Mouse (Mus musculus) CH12.LX (cell line): ENCODE results near the gene Rapgef4. TPM values are rescaled to one million over a fixed set of nuclear protein-coding genes. Genes with fewer than 3 reads are reported as not detected.

Source experiments
- DNase-seq: peaks from one replicate; pipeline ENCODE4 v3.0.0-alpha.2; 2013; ENCODE audit errors: extremely low read depth
- H3K27ac ChIP-seq: 2 replicates; pipeline ENCODE4 v1.5.1; 2012; ENCODE audit warnings: low read depth, mild to moderate bottlenecking, control low read depth, moderate library complexity; ENCODE audit not compliant: insufficient read depth
- H3K27me3 ChIP-seq: replicated peaks from 2 replicates; pipeline ENCODE3; 2012; ENCODE audit warnings: inconsistent platforms
- H3K36me3 ChIP-seq, 2 experiments: replicated peaks in 1 of 2; 2 replicates each; pipeline versions ENCODE3 to v1.6.1; 2012; ENCODE audit warnings: inconsistent platforms in 1 of 2, low read length in 1 of 2, mild to moderate bottlenecking in 1 of 2, mixed read lengths in 1 of 2, moderate library complexity in 1 of 2; ENCODE audit not compliant: control insufficient read depth in 1 of 2, insufficient read depth in 1 of 2
- H3K4me1 ChIP-seq, 2 experiments: 2 replicates each; pipeline ENCODE4 v1.6.1; 2012; ENCODE audit warnings: inconsistent platforms in 1 of 2, moderate library complexity in 1 of 2; ENCODE audit not compliant: insufficient read depth in 2 of 2, control insufficient read depth in 1 of 2
- H3K4me2 ChIP-seq: 2 replicates; pipeline ENCODE4 v1.6.1; 2012; ENCODE audit warnings: low read depth, mild to moderate bottlenecking, control low read depth; ENCODE audit not compliant: poor library complexity, insufficient read depth, severe bottlenecking
- H3K4me3 ChIP-seq, 3 experiments: fragments of 150-350 bp in 1 of 3; sonication (generic) in 1 of 3; replicated peaks in 1 of 3; 2 replicates each; pipeline versions ENCODE3 to v1.5.1; 2011 to 2012; ENCODE audit warnings: low read depth in 2 of 3, low read length in 2 of 3, mild to moderate bottlenecking in 2 of 3, moderate library complexity in 2 of 3, control low read depth in 1 of 3, improper control_type of control experiment in 1 of 3, inconsistent platforms in 1 of 3, mixed read lengths in 1 of 3; ENCODE audit not compliant: poor library complexity in 1 of 3
- H3K79me2 ChIP-seq: replicated peaks from 2 replicates; pipeline ENCODE4 v1.6.1; 2012; ENCODE audit warnings: mild to moderate bottlenecking, moderate library complexity; ENCODE audit not compliant: control insufficient read depth, poor library complexity, insufficient read depth, severe bottlenecking; ENCODE audit errors: extremely low read depth
- H3K9ac ChIP-seq: 2 replicates; pipeline ENCODE4 v1.6.1; 2012; ENCODE audit warnings: low read depth, mild to moderate bottlenecking, control low read depth, moderate library complexity; ENCODE audit not compliant: insufficient read depth
- H3K9me3 ChIP-seq: replicated peaks from 2 replicates; pipeline ENCODE3; 2012; ENCODE audit warnings: low read length, inconsistent platforms, mixed read lengths
- BHLHE40 ChIP-seq: IDR thresholded peaks from 2 replicates; pipeline ENCODE4 v1.6.1; 2011; ENCODE audit warnings: mild to moderate bottlenecking, low read depth, low read length, improper control_type of control experiment
- CHD1 ChIP-seq: IDR thresholded peaks from 2 replicates; pipeline ENCODE4 v1.6.1; 2012; ENCODE audit warnings: low read depth, low read length, improper control_type of control experiment, inconsistent platforms
- CHD2 ChIP-seq: IDR thresholded peaks from 2 replicates; pipeline ENCODE4 v1.6.1; 2011; ENCODE audit warnings: low read length, improper control_type of control experiment
- CTCF ChIP-seq, 2 experiments: IDR thresholded peaks in 1 of 2; conservative IDR thresholded peaks in 1 of 2; 2 replicates each; pipeline ENCODE4 v1.5.1; 2011 to 2012; ENCODE audit warnings: low read depth in 2 of 2, low read length in 2 of 2, improper control_type of control experiment in 1 of 2, inconsistent platforms in 1 of 2, mild to moderate bottlenecking in 1 of 2, moderate library complexity in 1 of 2
- EP300 ChIP-seq: IDR thresholded peaks from 2 replicates; pipeline ENCODE4 v1.6.1; 2011; ENCODE audit warnings: low read length, improper control_type of control experiment
- GABPA ChIP-seq: IDR thresholded peaks from 2 replicates; pipeline ENCODE4 v1.6.1; 2012; ENCODE audit warnings: low read depth, low read length, improper control_type of control experiment, inconsistent platforms; ENCODE audit not compliant: insufficient replicate concordance
- JUND ChIP-seq: conservative IDR thresholded peaks from 2 replicates; pipeline ENCODE4 v1.6.1; 2011; ENCODE audit warnings: low read depth, low read length, improper control_type of control experiment
- MAFK ChIP-seq: IDR thresholded peaks from 2 replicates; pipeline ENCODE4 v1.6.1; 2011; ENCODE audit warnings: low read length, improper control_type of control experiment; ENCODE audit not compliant: insufficient replicate concordance
- MAX ChIP-seq: IDR thresholded peaks from 2 replicates; pipeline ENCODE4 v1.6.1; 2011; ENCODE audit warnings: low read length, improper control_type of control experiment
- MXI1 ChIP-seq: IDR thresholded peaks from 2 replicates; pipeline ENCODE4 v1.6.1; 2011; ENCODE audit warnings: mild to moderate bottlenecking, low read depth, low read length, improper control_type of control experiment
- NELFE ChIP-seq: IDR thresholded peaks from 2 replicates; pipeline ENCODE4 v1.6.1; 2011; ENCODE audit warnings: low read depth, low read length, improper control_type of control experiment
- NRF1 ChIP-seq: IDR thresholded peaks from 2 replicates; pipeline ENCODE4 v1.6.1; 2014; ENCODE audit warnings: low read depth, mild to moderate bottlenecking, inconsistent platforms, low read length, improper control_type of control experiment, moderate library complexity
- POLR2A ChIP-seq: IDR thresholded peaks from 2 replicates; pipeline ENCODE4 v1.6.1; 2011; ENCODE audit warnings: low read depth, mild to moderate bottlenecking, improper control_type of control experiment, low read length
- TBP ChIP-seq: conservative IDR thresholded peaks from 2 replicates; pipeline ENCODE4 v1.6.1; 2011; ENCODE audit warnings: low read depth, low read length, improper control_type of control experiment
- USF1 ChIP-seq: IDR thresholded peaks from 2 replicates; pipeline ENCODE4 v1.6.1; 2014; ENCODE audit warnings: low read depth, mild to moderate bottlenecking, inconsistent platforms, low read length, improper control_type of control experiment
- ZC3H11A ChIP-seq: IDR thresholded peaks from 2 replicates; pipeline ENCODE4 v1.6.1; 2012; ENCODE audit warnings: low read depth, mild to moderate bottlenecking, inconsistent platforms, low read length, improper control_type of control experiment
- ZKSCAN1 ChIP-seq: IDR thresholded peaks from 2 replicates; pipeline ENCODE4 v1.6.1; 2012; ENCODE audit warnings: low read depth, inconsistent platforms, low read length, improper control_type of control experiment, borderline replicate concordance
- ZNF384 ChIP-seq: IDR thresholded peaks from 2 replicates; pipeline ENCODE4 v1.6.1; 2012; ENCODE audit warnings: low read depth, low read length, improper control_type of control experiment, inconsistent platforms
- dilution Hi-C: fragments of 300-500 bp; cut with MboI; formaldehyde crosslinking; loops from 2 replicates; pipeline ENCODE4 v1.14.3; 2020; ENCODE audit warnings: low sequenced_read_pairs; ENCODE audit not compliant: extremely low pct_unique_long_range_greater_than_20kb, extremely low pct_ligation_motif_present
- in situ Hi-C: fragments of 300-500 bp; cut with MboI; formaldehyde crosslinking; loops from 3 replicates; pipeline ENCODE4 v1.14.3; 2019; ENCODE audit warnings: low sequenced_read_pairs, low pct_ligation_motif_present, low pct_unique_long_range_greater_than_20kb, mixed read lengths
- polyA plus RNA-seq: library from polyadenylated mRNA; unstranded; fragments of >175 nt; gene quantifications from 2 replicates; pipeline ENCODE4 v1.2.1, GENCODE M21; 2012; ENCODE audit warnings: low read depth; ENCODE audit not compliant: insufficient read length
- total RNA-seq, 2 experiments: library from RNA; depleted of rRNA; stranded (reverse); fragments of 300-350 nt in 1 of 2; fragments of >200 nt in 1 of 2; gene quantifications; 2 replicates each; pipeline ENCODE4 v1.2.3; 2012 to 2014

The Rapgef4 gene
- total and polyA plus RNA-seq, 3 experiments: 0.12 to 0.13 TPM; not detected in 1

DNA sequence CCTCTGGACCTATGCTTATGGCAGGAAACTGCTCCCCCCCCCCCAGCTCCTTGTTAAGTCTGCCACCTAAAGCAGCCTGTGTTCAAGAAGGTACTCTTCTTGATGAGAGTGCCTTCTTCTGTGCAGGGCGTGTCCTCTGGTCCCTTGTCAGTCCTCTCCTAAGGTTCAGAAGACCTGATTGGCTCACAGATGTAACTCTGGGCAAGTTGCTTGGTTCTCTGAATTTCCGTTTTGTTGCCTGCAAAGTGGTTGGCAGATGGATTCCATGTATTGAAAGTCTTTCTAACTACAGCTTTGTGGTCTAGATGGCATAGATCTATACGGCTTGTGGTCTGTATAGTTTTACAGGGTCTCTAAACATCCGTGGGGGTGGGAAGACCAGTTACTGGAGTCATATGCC lies 101.8 kb downstream of the Rapgef4 start:
- Histone ChIP-seq H3K27ac (no peak overlapping the region), H3K36me3 (no peaks in the 10 kb centered on the region)
- no peak for DNase-seq

DNA sequence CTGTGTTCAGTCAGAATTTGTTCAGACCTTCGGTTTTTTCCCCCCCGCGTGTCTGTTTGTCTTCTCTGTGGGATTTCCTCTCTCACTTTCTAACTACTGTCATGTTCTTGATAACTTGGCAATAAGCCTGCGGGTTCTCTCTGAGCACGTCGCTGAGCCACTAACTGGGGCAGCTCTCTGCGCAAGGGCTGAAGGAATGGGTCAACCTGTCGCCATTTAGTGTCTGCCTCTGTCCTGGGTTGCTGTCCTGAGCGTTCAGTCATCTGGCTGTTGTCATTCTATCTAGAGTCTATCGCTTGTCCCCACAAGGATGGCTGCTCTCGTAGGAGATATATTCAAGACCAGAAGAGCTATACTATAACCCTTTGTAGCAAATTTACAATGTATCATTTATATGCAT lies 107.8 kb downstream of the Rapgef4 start:
- no peaks in the 10 kb centered on the region for H3K79me2 ChIP-seq
- H3K4me1 ChIP-seq: no peaks in the 10 kb centered on the region
- H3K9me3 ChIP-seq: no peaks in the 10 kb centered on the region
- H3K4me2 ChIP-seq: no peak overlapping the region
- dilution Hi-C loops (no loop called here), in situ Hi-C loops (no loop called here)
- H3K36me3 ChIP-seq: no peaks in the 10 kb centered on the region
- H3K27ac ChIP-seq: no peak overlapping the region
- H3K9ac ChIP-seq: no peak overlapping the region
- no peaks in the 10 kb centered on the region for H3K27me3 ChIP-seq
- no peak for TF ChIP-seq MXI1
- no peak for TF ChIP-seq TBP
- no peak for TF ChIP-seq CTCF (conservative IDR thresholded peaks at IDR 0.05 in 1 of 2, IDR thresholded peaks at IDR 0.05 in 1 of 2; ENCODE audit: low read depth in 2 of 2, low read length in 2 of 2)
- TF ChIP-seq USF1: no peak
- DNase-seq: no peak
- no peak overlapping the region for H3K4me3 ChIP-seq

More for the DNA sequence above, 101.8 kb downstream of the Rapgef4 start:
- no peaks in the 10 kb centered on the region for H3K27me3 ChIP-seq
- peaks cover 13 to 20% of the 10 kb centered on the region in 2 experiments for H3K4me1 ChIP-seq
- no peaks in the 10 kb centered on the region for H3K9me3 ChIP-seq
- dilution Hi-C loops: no loop called here
- H3K79me2 ChIP-seq: no peaks in the 10 kb centered on the region
- in situ Hi-C loops: no loop called here
- no peak for TF ChIP-seq ZNF384
- TF ChIP-seq TBP: no peak
- no peak for TF ChIP-seq EP300
- TF ChIP-seq ZKSCAN1: no peak
- TF ChIP-seq NRF1: no peak
- TF ChIP-seq CHD2: no peak
- TF ChIP-seq MAX: no peak
- no peak for TF ChIP-seq JUND
- TF ChIP-seq GABPA: no peak
- TF ChIP-seq BHLHE40: no peak
- no peak for TF ChIP-seq MXI1
- TF ChIP-seq MAFK: no peak
- TF ChIP-seq POLR2A: no peak
- no peak for TF ChIP-seq NELFE
- H3K4me3 ChIP-seq: no peak overlapping the region
- H3K4me2 ChIP-seq: no peak overlapping the region; the same call in 1 of the 2 replicates
- no peak overlapping the region for H3K9ac ChIP-seq

DNA sequence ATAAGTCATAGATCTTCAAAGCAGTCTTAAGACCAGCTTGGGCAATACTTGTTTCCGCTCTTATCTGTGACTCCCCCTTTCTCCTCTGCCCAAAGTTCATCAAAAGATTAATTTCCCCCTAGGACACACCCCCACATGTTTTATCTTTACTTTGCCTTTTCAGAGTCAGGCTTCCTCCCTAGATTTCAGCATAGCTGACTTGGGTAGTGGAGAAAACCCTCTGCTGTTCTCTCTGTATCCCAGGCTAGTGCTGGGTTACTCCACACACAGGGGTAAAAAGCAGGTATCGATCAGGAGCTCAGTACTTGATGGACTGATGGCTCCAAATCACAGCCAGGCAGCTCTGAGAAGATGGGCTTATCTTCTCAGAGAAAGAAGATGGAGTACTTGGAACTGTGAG lies 109.0 kb downstream of the Rapgef4 start:
- no peak overlapping the region for H3K9ac ChIP-seq
- H3K4me2 ChIP-seq: no peak overlapping the region
- no peaks in the 10 kb centered on the region for H3K9me3 ChIP-seq
- in situ Hi-C loops: loop anchor here (10.0 kb wide), 1 partner anchor 55 kb away; no protein-coding TSS in a partner anchor
- no peak for DNase-seq
- no peaks in the 10 kb centered on the region for H3K36me3 ChIP-seq
- no peak overlapping the region for H3K27ac ChIP-seq
- TF ChIP-seq ZC3H11A (no peak), MAX (no peak), CHD1 (no peak), EP300 (no peak), TBP (no peak)
- no peaks in the 10 kb centered on the region for H3K79me2 ChIP-seq
- no peaks in the 10 kb centered on the region for H3K27me3 ChIP-seq
- dilution Hi-C loops: no loop called here
- H3K4me1 ChIP-seq: no peaks in the 10 kb centered on the region
- no peak overlapping the region for H3K4me3 ChIP-seq
